Mouse (Mus musculus): ENCODE measurements around the gene Guca1b. TPM values are rescaled to one million over a fixed set of nuclear protein-coding genes. Genes with fewer than 3 reads are reported as not detected.
A peak's percentile ranks its signal among the peaks of the same experiment; 100 is the strongest.

Guca1b gene
- polyA plus RNA-seq (2015; fragmentation: Nextera tagmentation; extraction: Ambion mirVana), result 0.33 and 0.39 TPM in 2 replicates

- no peak within 1 kb of the TSS for H3K27ac ChIP-seq (replicated peaks)
- no peaks in the 10 kb centered on the region for H3K27me3 ChIP-seq
- no peak within 1 kb of the TSS for H3K9ac ChIP-seq (replicated peaks)
- no peaks in the 10 kb centered on the region for H3K9me3 ChIP-seq
- no peak within 1 kb of the TSS for H3K4me3 ChIP-seq
- H3K36me3 ChIP-seq, result peaks cover 3% of the 10 kb centered on the region; the same call in 1 of the 2 replicates
- H3K4me2 ChIP-seq (replicated peaks), result no peak within 1 kb of the TSS
- H3K4me1 ChIP-seq, result no peaks in the 10 kb centered on the region
- WGBS, result 26% methylated on average over 10 of the region's 10 CpGs
- no peak for ATAC-seq (replicated peaks)
Observed at GRCm38 (mm10) chr17:47385145-47385544, at the start of gene Guca1b. Gene Guca1b, plus strand, starts transcription at chr17:47385393.

GRCm38 (mm10) chr17:47343121-47343520, 42.1 kb upstream of the Guca1b start:
- Histone ChIP-seq H3K9ac (replicated peaks) (no peak overlapping the region), H3K27ac (replicated peaks) (no peak overlapping the region), H3K4me3 (no peak overlapping the region), H3K4me1 (no peaks in the 10 kb centered on the region), H3K36me3 (peaks cover 70% of the 10 kb centered on the region), H3K9me3 (no peaks in the 10 kb centered on the region), H3K27me3 (no peaks in the 10 kb centered on the region), H3K4me2 (replicated peaks) (no peak overlapping the region)
- 90% methylated on average over 2 of the region's 2 CpGs for WGBS
- no peak for ATAC-seq (replicated peaks)

- 87% methylated on average over 3 of the region's 3 CpGs for WGBS
- ATAC-seq (replicated peaks), result no peak
Observed at GRCm38 (mm10) chr17:47349721-47350319, 35.4 kb upstream of the Guca1b start.

GRCm38 (mm10) chr17:47359964-47360363, 25.2 kb upstream of the Guca1b start:
- H3K4me1 ChIP-seq, result no peaks in the 10 kb centered on the region
- H3K9ac ChIP-seq (replicated peaks), result no peak overlapping the region
- peaks cover 41% of the 10 kb centered on the region for H3K36me3 ChIP-seq
- no peak overlapping the region for H3K4me3 ChIP-seq
- H3K27me3 ChIP-seq, result no peaks in the 10 kb centered on the region
- 21% methylated on average over 6 of the region's 6 CpGs for WGBS
- no peak overlapping the region for H3K27ac ChIP-seq (replicated peaks)
- ATAC-seq (replicated peaks), result no peak
- H3K9me3 ChIP-seq, result no peaks in the 10 kb centered on the region
- no peak overlapping the region for H3K4me2 ChIP-seq (replicated peaks)

More at GRCm38 (mm10) chr17:47349721-47350319, 35.4 kb upstream of the Guca1b start:
- Histone ChIP-seq H3K4me3 (no peak overlapping the region), H3K9ac (replicated peaks) (no peak overlapping the region), H3K36me3 (peaks cover 85% of the 10 kb centered on the region), H3K4me1 (no peaks in the 10 kb centered on the region), H3K9me3 (peaks cover 14% of the 10 kb centered on the region), H3K4me2 (replicated peaks) (no peak overlapping the region), H3K27ac (replicated peaks) (no peak overlapping the region), H3K27me3 (no peaks in the 10 kb centered on the region)

GRCm38 (mm10) chr17:47361343-47361742, 23.9 kb upstream of the Guca1b start:
- peaks cover 10% of the 10 kb centered on the region for H3K27me3 ChIP-seq
- peaks cover 28% of the 10 kb centered on the region for H3K36me3 ChIP-seq
- no peaks in the 10 kb centered on the region for H3K9me3 ChIP-seq
- no peaks in the 10 kb centered on the region for H3K4me1 ChIP-seq
- 83% methylated on average over 11 of the region's 11 CpGs for WGBS
- no peak overlapping the region for H3K4me2 ChIP-seq (replicated peaks)
- H3K27ac ChIP-seq (replicated peaks), result no peak overlapping the region
- no peak overlapping the region for H3K9ac ChIP-seq (replicated peaks)
- H3K4me3 ChIP-seq, result no peak overlapping the region
- ATAC-seq (replicated peaks), result no peak

GRCm38 (mm10) chr17:47368401-47369086, 16.6 kb upstream of the Guca1b start, which contains the start of gene Mrps10:
Gene Mrps10, plus strand, starts transcription at chr17:47368887.
- 4% methylated on average over 35 of the region's 35 CpGs for WGBS
- ATAC-seq (replicated peaks), result peak; percentile 92
- Histone ChIP-seq H3K9ac (replicated peaks) (peak within 1 kb of the TSS; percentile 62), H3K27ac (replicated peaks) (peak within 1 kb of the TSS; percentile 78), H3K4me2 (replicated peaks) (peak within 1 kb of the TSS; percentile 79), H3K27me3 (peaks cover 19% of the 10 kb centered on the region), H3K9me3 (no peaks in the 10 kb centered on the region), H3K4me3 (peak within 1 kb of the TSS; percentile 66), H3K36me3 (peaks cover 9% of the 10 kb centered on the region), H3K4me1 (peaks cover 18% of the 10 kb centered on the region)

- Histone ChIP-seq H3K4me2 (replicated peaks) (peak overlapping the region; percentile 79), H3K36me3 (peaks cover 13% of the 10 kb centered on the region), H3K27ac (replicated peaks) (peak overlapping the region; percentile 78), H3K9ac (replicated peaks) (peak overlapping the region; percentile 62), H3K4me3 (peak overlapping the region; percentile 66), H3K4me1 (peaks cover 18% of the 10 kb centered on the region), H3K27me3 (peaks cover 19% of the 10 kb centered on the region), H3K9me3 (no peaks in the 10 kb centered on the region)
- ATAC-seq (replicated peaks), result peak; percentile 79
- 1% methylated on average over 20 of the region's 20 CpGs for WGBS
Observed at GRCm38 (mm10) chr17:47369087-47369443, 16.1 kb upstream of the Guca1b start.

GRCm38 (mm10) chr17:47371451-47371850, 13.7 kb upstream of the Guca1b start:
- H3K36me3 ChIP-seq, result peaks cover 37% of the 10 kb centered on the region
- no peak overlapping the region for H3K27ac ChIP-seq (replicated peaks)
- ATAC-seq (replicated peaks), result peak; percentile 49
- H3K9me3 ChIP-seq, result no peaks in the 10 kb centered on the region
- H3K9ac ChIP-seq (replicated peaks), result no peak overlapping the region
- H3K4me1 ChIP-seq, result peaks cover 18% of the 10 kb centered on the region
- WGBS, result 5% methylated on average over 4 of the region's 4 CpGs
- no peak overlapping the region for H3K4me3 ChIP-seq
- H3K27me3 ChIP-seq, result peaks cover 8% of the 10 kb centered on the region
- no peak overlapping the region for H3K4me2 ChIP-seq (replicated peaks)

- no peak for ATAC-seq (replicated peaks)
Observed at GRCm38 (mm10) chr17:47373991-47374390, 11.2 kb upstream of the Guca1b start.

GRCm38 (mm10) chr17:47376779-47377280, 8.4 kb upstream of the Guca1b start:
- Histone ChIP-seq H3K9me3 (no peaks in the 10 kb centered on the region), H3K36me3 (peaks cover 70% of the 10 kb centered on the region), H3K27me3 (no peaks in the 10 kb centered on the region), H3K4me3 (no peak overlapping the region), H3K4me1 (0 out of 2 replicates have a peak, but pooled peaks cover under 1% of the 10 kb centered on the region), H3K27ac (replicated peaks) (no peak overlapping the region), H3K4me2 (replicated peaks) (no peak overlapping the region), H3K9ac (replicated peaks) (no peak overlapping the region)
- WGBS, result 89% methylated on average over 6 of the region's 6 CpGs
- ATAC-seq (replicated peaks), result no peak

More at GRCm38 (mm10) chr17:47373991-47374390, 11.2 kb upstream of the Guca1b start:
- H3K9me3 ChIP-seq, result no peaks in the 10 kb centered on the region
- peaks cover 17% of the 10 kb centered on the region for H3K4me1 ChIP-seq
- no peak overlapping the region for H3K4me2 ChIP-seq (replicated peaks)
- H3K27me3 ChIP-seq, result no peaks in the 10 kb centered on the region
- no peak overlapping the region for H3K27ac ChIP-seq (replicated peaks)
- H3K4me3 ChIP-seq, result no peak overlapping the region
- WGBS, result 88% methylated on average over 6 of the region's 6 CpGs
- H3K9ac ChIP-seq (replicated peaks), result no peak overlapping the region
- peaks cover 58% of the 10 kb centered on the region for H3K36me3 ChIP-seq

GRCm38 (mm10) chr17:47378133-47378532, 7.1 kb upstream of the Guca1b start:
- ATAC-seq (replicated peaks), result no peak
- no peaks in the 10 kb centered on the region for H3K27me3 ChIP-seq
- no peak overlapping the region for H3K4me3 ChIP-seq
- 80% methylated on average over 15 of the region's 15 CpGs for WGBS
- no peak overlapping the region for H3K27ac ChIP-seq (replicated peaks)
- no peak overlapping the region for H3K4me2 ChIP-seq (replicated peaks)
- no peaks in the 10 kb centered on the region for H3K9me3 ChIP-seq
- H3K4me1 ChIP-seq, result no peaks in the 10 kb centered on the region
- peaks cover 66% of the 10 kb centered on the region for H3K36me3 ChIP-seq
- H3K9ac ChIP-seq (replicated peaks), result no peak overlapping the region

GRCm38 (mm10) chr17:47381917-47382316, 3.3 kb upstream of the Guca1b start:
- Histone ChIP-seq H3K9me3 (no peaks in the 10 kb centered on the region), H3K36me3 (peaks cover 29% of the 10 kb centered on the region), H3K4me1 (no peaks in the 10 kb centered on the region), H3K27me3 (no peaks in the 10 kb centered on the region), H3K4me3 (no peak overlapping the region), H3K27ac (replicated peaks) (no peak overlapping the region), H3K9ac (replicated peaks) (no peak overlapping the region), H3K4me2 (replicated peaks) (no peak overlapping the region)
- ATAC-seq (replicated peaks), result no peak
- 38% methylated on average over 11 of the region's 11 CpGs for WGBS
